ENCODE assay signal across 8 mouse cellular contexts in the genomic region with DNA sequence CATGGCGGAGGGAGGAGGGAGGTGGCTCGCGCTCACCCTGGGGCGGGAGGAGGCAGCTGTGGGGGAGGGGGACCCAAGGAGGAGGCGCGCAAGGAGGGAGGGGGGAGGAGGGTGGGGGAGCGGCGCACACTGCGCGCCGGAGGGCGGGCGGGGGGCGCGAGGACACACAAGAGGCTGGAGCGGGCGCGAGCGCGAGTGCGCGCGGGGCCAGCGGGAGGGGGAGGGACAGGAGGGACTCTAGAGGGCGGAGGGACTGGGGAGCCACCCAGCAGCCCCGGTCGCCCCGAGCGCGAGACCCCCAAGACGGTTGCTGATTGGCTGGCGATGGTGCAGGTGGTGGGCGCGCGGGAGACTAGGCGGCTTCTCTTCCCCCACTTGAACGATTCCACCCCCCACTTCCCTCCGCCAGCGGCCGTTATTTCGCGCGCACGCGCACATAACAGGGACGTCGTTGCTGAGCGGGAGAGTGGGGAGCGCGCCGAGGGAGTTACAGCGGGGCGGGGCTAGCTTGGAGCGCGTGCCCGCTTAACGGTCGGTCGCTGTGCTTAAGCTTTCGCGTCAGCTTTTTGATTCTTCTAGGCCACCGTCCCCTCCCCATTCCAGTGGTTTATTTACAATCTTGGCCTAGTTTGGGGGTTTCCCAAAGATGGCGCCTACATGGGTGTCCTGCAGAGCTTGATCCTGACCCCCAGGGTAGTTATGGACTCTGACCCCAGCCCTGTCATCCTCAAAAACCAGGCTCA. TPM values are rescaled to one million over a fixed set of nuclear protein-coding genes. Genes with fewer than 3 reads are reported as not detected.
DNase-seq lines count a peak whose midpoint lies in the region; ATAC-seq and TF ChIP-seq lines count a peak whose summit lies in the region.

TSS of gene Maz (minus strand) at position 54 of the 743 bp plus-strand sequence.

- no peaks in the 10 kb centered on the region for H3K27me3 ChIP-seq in G1E (ENCODE audit: insufficient read depth, low read length)
- no peaks in the 10 kb centered on the region for H3K27me3 ChIP-seq in forebrain, embryonic 16.5 days (replicated peaks; ENCODE audit: control insufficient read depth, insufficient read depth, low read length)
- H3K27me3 ChIP-seq in lung, embryonic 14.5 days (ENCODE audit: insufficient read depth, low read length) = no peaks in the 10 kb centered on the region
- H3K27me3 ChIP-seq in thymus, adult 2 months (ENCODE audit: control insufficient read depth, insufficient read depth, low read length) = no peaks in the 10 kb centered on the region

- under 1% methylated on average over 50 of the region's 63 CpGs for whole genome bisulfite sequencing in forebrain, embryonic 16.5 days
- WGBS in lung, embryonic 14.5 days = under 1% methylated on average over 60 of the region's 63 CpGs
- WGBS in olfactory bulb, adult 2 months = under 1% methylated on average over 53 of the region's 63 CpGs
- WGBS in thymus, adult 2 months = under 1% methylated on average over 39 of the region's 63 CpGs

- 0 out of 2 replicates have a peak, but pooled peaks have one; percentile 31 for TF ChIP-seq POLR2A in olfactory bulb, adult 2 months (IDR thresholded peaks at IDR 0.05; ENCODE audit: insufficient read depth, low read depth, low read length)
- TF ChIP-seq POLR2A in thymus, adult 2 months (IDR thresholded peaks at IDR 0.05; ENCODE audit: control insufficient read depth, extremely low read depth, insufficient read depth, low read length, poor library complexity) = peak; percentile 43

- intact Hi-C loops in heart, postnatal 36 days (cut with DNase I) = loop anchor here (5.0 to 10.0 kb wide), 2 partner anchors 130 to 448 kb away; partner anchors contain the start of gene Fbrs

- peak; percentile 98 for DNase-seq in G1E (ENCODE audit: low spot score)
- peak; percentile 99 for DNase-seq in cerebellum, adult 18-20 months
- DNase-seq in heart, postnatal 36 days = peak; percentile 99 to 100
- peak; percentile 99 for DNase-seq in layer of hippocampus, adult 2 months (ENCODE audit: low spot score in 2 of 2)
- DNase-seq in lung, embryonic 14.5 days = peak; percentile 100
- DNase-seq in thymus, adult 2 months = peak; percentile 100

- H3K9ac ChIP-seq in forebrain, embryonic 16.5 days (replicated peaks; ENCODE audit: low read depth, low read length) = peak within 1 kb of the TSS; percentile 92
- peak within 1 kb of the TSS; percentile 97 for H3K9ac ChIP-seq in lung, embryonic 14.5 days

- H3K4me1 ChIP-seq in G1E (ENCODE audit: insufficient read depth, low read depth, low read length) = peaks cover 74% of the 10 kb centered on the region
- peaks cover 36% of the 10 kb centered on the region for H3K4me1 ChIP-seq in forebrain, embryonic 16.5 days (replicated peaks; ENCODE audit: control insufficient read depth, insufficient read depth, low read length)
- H3K4me1 ChIP-seq in lung, embryonic 14.5 days (ENCODE audit: insufficient read depth) = peaks cover 22% of the 10 kb centered on the region
- peaks cover 38% of the 10 kb centered on the region for H3K4me1 ChIP-seq in olfactory bulb, adult 2 months (ENCODE audit: control insufficient read depth, insufficient read depth, low read length)
- peaks cover 29% of the 10 kb centered on the region for H3K4me1 ChIP-seq in thymus, adult 2 months (replicated peaks; ENCODE audit: control insufficient read depth, insufficient read depth, low read length)

- peak within 1 kb of the TSS; percentile 77 for H3K4me3 ChIP-seq in G1E (ENCODE audit: low read depth, low read length)
- H3K4me3 ChIP-seq in forebrain, embryonic 16.5 days (replicated peaks; ENCODE audit: low read length) = peak within 1 kb of the TSS; percentile 60
- peak within 1 kb of the TSS; percentile 83 for H3K4me3 ChIP-seq in layer of hippocampus, adult 2 months
- peak within 1 kb of the TSS; percentile 97 for H3K4me3 ChIP-seq in lung, embryonic 14.5 days (ENCODE audit: low read depth, low read length)
- peak within 1 kb of the TSS; percentile 97 for H3K4me3 ChIP-seq in olfactory bulb, adult 2 months (ENCODE audit: insufficient read depth, low read depth, low read length)
- peak within 1 kb of the TSS; percentile 86 for H3K4me3 ChIP-seq in thymus, adult 2 months (ENCODE audit: control insufficient read depth, insufficient read depth, low read length)

- peak within 1 kb of the TSS; percentile 99 for H3K27ac ChIP-seq in forebrain, embryonic 16.5 days (ENCODE audit: low read length)
- H3K27ac ChIP-seq in layer of hippocampus, adult 2 months = peak within 1 kb of the TSS; percentile 97
- peak within 1 kb of the TSS; percentile 99 for H3K27ac ChIP-seq in lung, embryonic 14.5 days (ENCODE audit: low read depth)
- peak within 1 kb of the TSS; percentile 97 for H3K27ac ChIP-seq in olfactory bulb, adult 2 months (ENCODE audit: insufficient read depth, low read depth, low read length)
- peak within 1 kb of the TSS; percentile 94 for H3K27ac ChIP-seq in thymus, adult 2 months (ENCODE audit: control insufficient read depth, insufficient read depth, low read length)

- ATAC-seq in G1E (ENCODE audit: extremely low read depth, insufficient number of reproducible peaks, low FRiP score, poor library complexity, severe bottlenecking) = peak; percentile 64
- ATAC-seq in forebrain, embryonic 16.5 days = peak; percentile 92
- peak; percentile 89 for ATAC-seq in lung, embryonic 14.5 days (ENCODE audit: insufficient read depth)

- TF ChIP-seq CTCF in G1E (IDR thresholded peaks at IDR 0.05; ENCODE audit: low read depth, low read length) = no peak
- TF ChIP-seq CTCF in layer of hippocampus, adult 2 months (conservative IDR thresholded peaks at IDR 0.05) = no peak; the same call in 1 of the 2 replicates
- no peak for TF ChIP-seq CTCF in lung, embryonic 14.5 days (IDR thresholded peaks at IDR 0.05; ENCODE audit: low read depth)
- no peak for TF ChIP-seq CTCF in olfactory bulb, adult 2 months (IDR thresholded peaks at IDR 0.05; ENCODE audit: insufficient read depth, low read depth, low read length)
- peak; percentile 57; the same call in 1 of the 2 replicates for TF ChIP-seq CTCF in thymus, adult 2 months (IDR thresholded peaks at IDR 0.05; ENCODE audit: borderline replicate concordance, control insufficient read depth, extremely low read depth, insufficient read depth, low read length, poor library complexity)

- peak within 1 kb of the TSS; percentile 92 for H3K4me2 ChIP-seq in forebrain, embryonic 16.5 days (ENCODE audit: low read length)
- H3K4me2 ChIP-seq in lung, embryonic 14.5 days = peak within 1 kb of the TSS; percentile 99

- H3K9me3 ChIP-seq in G1E (replicated peaks) = no peaks in the 10 kb centered on the region
- H3K9me3 ChIP-seq in forebrain, embryonic 16.5 days (ENCODE audit: control insufficient read depth, low read length) = no peaks in the 10 kb centered on the region
- H3K9me3 ChIP-seq in lung, embryonic 14.5 days (ENCODE audit: low read depth, low read length) = no peaks in the 10 kb centered on the region

- peaks cover 82% of the 10 kb centered on the region for H3K36me3 ChIP-seq in G1E (replicated peaks)
- H3K36me3 ChIP-seq in forebrain, embryonic 16.5 days (ENCODE audit: control insufficient read depth, insufficient read depth) = peaks cover 7% of the 10 kb centered on the region
- peaks cover 73% of the 10 kb centered on the region for H3K36me3 ChIP-seq in lung, embryonic 14.5 days (ENCODE audit: insufficient read depth)
- H3K36me3 ChIP-seq in thymus, adult 2 months (ENCODE audit: control insufficient read depth, insufficient read depth, low read length) = peaks cover 10% of the 10 kb centered on the region; the same call in 1 of the 2 replicates

RNA-seq across cellular contexts. Expression of gene Maz, which starts in this region (rescaled TPM):
- total RNA-seq in G1E (2014; fragmentation: Nextera tagmentation) = 122 and 130 TPM in 2 replicates
- 81.3 and 113 TPM in 2 replicates for total RNA-seq in G1E (2017)
- polyA plus RNA-seq in G1E (2012) = 641 and 824 TPM in 2 replicates
- 57.9 and 58.8 TPM in 2 replicates for polyA plus RNA-seq in forebrain, embryonic 16.5 days (2015; fragmentation: Nextera tagmentation; extraction: Ambion mirVana)
- total RNA-seq in heart, postnatal 36 days (2021) = 10 to 100 TPM; 66.5 to 71.5 TPM
- total RNA-seq in layer of hippocampus, adult 2 months (2021) = 100 to 1,000 TPM; 242 to 258 TPM
- polyA plus RNA-seq in lung, embryonic 14.5 days (2014; fragmentation: Nextera tagmentation; extraction: Ambion mirVana) = 74.3 and 90.8 TPM in 2 replicates
- polyA plus RNA-seq in olfactory bulb, adult 2 months (2012; ENCODE audit: insufficient read depth, insufficient read length, low replicate concordance, missing spikeins) = 437 and 572 TPM in 2 replicates
- polyA plus RNA-seq in thymus, adult 2 months (2012; rRNA removed) = 954 and 1,846 TPM in 2 replicates

Comparison
In these comparisons a context has a peak if more than half of its experiments do, and no peak if none do; other contexts are left out.
1. Peak in every context shown above with its lines: DNase-seq, ATAC-seq, H3K4me3 ChIP-seq and H3K27ac ChIP-seq.